Mouse (Mus musculus): Measurements from ENCODE around the gene Gm10031. TPM values are rescaled to one million over a fixed set of nuclear protein-coding genes. Genes with fewer than 3 reads are reported as not detected.
"Not testable (repeated sequence)": the region's sequence is repeated elsewhere in the genome, so short reads cannot be mapped to it uniquely, and the experiment has no call there.

The Gm10031 gene
- polyA plus RNA-seq (2012; rRNA removed): 33.7 and 36.5 TPM in 2 replicates

DNA sequence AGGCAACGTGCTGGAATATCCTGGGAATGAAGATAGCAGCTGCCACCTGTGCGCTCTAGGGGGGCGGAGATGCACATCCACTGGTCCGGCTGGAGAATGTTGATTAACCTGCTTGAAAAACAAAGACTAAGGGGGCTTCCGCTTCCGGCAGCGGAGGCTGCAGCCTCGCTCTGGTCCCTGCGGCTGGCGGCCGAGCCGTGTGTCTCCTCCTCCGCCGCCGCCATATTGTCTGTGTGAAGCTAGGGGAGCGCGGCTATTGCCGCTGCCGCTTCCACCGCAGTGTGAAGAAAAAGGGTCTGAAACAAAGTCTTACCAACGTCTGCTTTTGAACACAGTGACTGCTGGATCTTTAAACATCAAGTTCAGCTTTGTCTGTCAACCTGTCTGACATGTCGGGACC, at the start of gene Gm10031:
Gm10031 (plus strand) TSS at position 171 of the 400 bp plus-strand sequence.
- not testable (repeated sequence) for DNase-seq; H3K36me3 ChIP-seq (ENCODE audit: control insufficient read depth, insufficient read depth, low read length); H3K4me3 ChIP-seq (ENCODE audit: control insufficient read depth, insufficient read depth, low read length); H3K4me1 ChIP-seq (replicated peaks; ENCODE audit: control insufficient read depth, insufficient read depth, low read length); H3K27ac ChIP-seq (ENCODE audit: control insufficient read depth, insufficient read depth, low read length); H3K27me3 ChIP-seq (ENCODE audit: control insufficient read depth, insufficient read depth, low read length)
- 96% methylated on average over 22 of the region's 22 CpGs for WGBS

DNA sequence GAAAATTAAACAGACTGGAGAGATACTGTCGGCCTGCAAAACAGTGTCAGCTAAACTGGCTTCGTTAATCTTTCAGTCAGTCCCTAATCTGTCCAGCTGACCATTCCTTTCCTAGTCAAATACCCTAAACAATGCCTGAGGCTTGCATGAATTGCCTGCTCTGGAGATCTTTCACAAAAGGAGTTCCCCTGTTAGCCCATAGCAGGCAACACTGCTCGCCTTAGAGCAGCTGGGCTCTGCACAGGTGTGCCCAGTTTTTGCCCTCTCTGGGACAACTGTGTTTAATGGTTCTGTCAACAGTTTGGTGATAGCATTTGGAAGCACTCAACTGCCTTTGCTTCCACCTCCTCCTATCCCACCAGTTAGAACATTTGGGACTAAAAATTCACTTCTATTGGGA, 49.0 kb upstream of the Gm10031 start:
- H3K4me3 ChIP-seq (ENCODE audit: control insufficient read depth, insufficient read depth, low read length): no peak overlapping the region
- peaks cover 16% of the 10 kb centered on the region for H3K4me1 ChIP-seq (replicated peaks; ENCODE audit: control insufficient read depth, insufficient read depth, low read length)
- 0 out of 2 replicates have a peak overlapping the region, but pooled peaks have one; percentile 41 for H3K27ac ChIP-seq (ENCODE audit: control insufficient read depth, insufficient read depth, low read length)
- no peak for DNase-seq
- TF ChIP-seq CTCF (IDR thresholded peaks at IDR 0.05; ENCODE audit: borderline replicate concordance, control insufficient read depth, extremely low read depth, insufficient read depth, low read length, poor library complexity) (no peak), POLR2A (IDR thresholded peaks at IDR 0.05; ENCODE audit: control insufficient read depth, extremely low read depth, insufficient read depth, low read length, poor library complexity) (no peak)
- H3K36me3 ChIP-seq (ENCODE audit: control insufficient read depth, insufficient read depth, low read length): no peaks in the 10 kb centered on the region
- H3K27me3 ChIP-seq (ENCODE audit: control insufficient read depth, insufficient read depth, low read length): no peaks in the 10 kb centered on the region
- 79% methylated on average over 3 of the region's 3 CpGs for WGBS

DNA sequence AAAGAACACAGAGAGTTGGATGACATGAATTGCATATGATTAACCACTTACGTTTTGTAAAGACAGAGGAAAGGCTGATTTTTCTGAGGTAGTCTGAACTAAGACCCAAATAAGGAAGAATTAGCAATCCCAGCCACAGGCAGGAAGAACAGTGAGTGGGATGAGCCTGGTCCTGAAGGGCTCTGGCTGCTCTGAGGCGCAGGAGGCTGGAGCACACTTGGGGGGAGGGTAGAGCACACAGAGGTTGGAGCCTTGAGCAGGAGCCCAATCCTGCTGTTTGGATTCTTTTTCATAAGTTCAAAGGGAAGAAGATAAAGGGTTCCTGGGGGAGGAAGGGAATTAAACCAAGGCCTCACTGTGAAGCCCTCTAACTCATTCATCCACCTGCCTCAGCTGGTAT, 47.8 kb upstream of the Gm10031 start:
- peaks cover 14% of the 10 kb centered on the region for H3K4me1 ChIP-seq (replicated peaks; ENCODE audit: control insufficient read depth, insufficient read depth, low read length)
- no peak overlapping the region for H3K4me3 ChIP-seq (ENCODE audit: control insufficient read depth, insufficient read depth, low read length)
- DNase-seq: no peak
- H3K27me3 ChIP-seq (ENCODE audit: control insufficient read depth, insufficient read depth, low read length): no peaks in the 10 kb centered on the region
- no peak overlapping the region for H3K27ac ChIP-seq (ENCODE audit: control insufficient read depth, insufficient read depth, low read length)
- no peaks in the 10 kb centered on the region for H3K36me3 ChIP-seq (ENCODE audit: control insufficient read depth, insufficient read depth, low read length)
- WGBS: 97% methylated on average over 2 of the region's 2 CpGs
- TF ChIP-seq CTCF (IDR thresholded peaks at IDR 0.05; ENCODE audit: borderline replicate concordance, control insufficient read depth, extremely low read depth, insufficient read depth, low read length, poor library complexity) (no peak), POLR2A (IDR thresholded peaks at IDR 0.05; ENCODE audit: control insufficient read depth, extremely low read depth, insufficient read depth, low read length, poor library complexity) (no peak)

DNA sequence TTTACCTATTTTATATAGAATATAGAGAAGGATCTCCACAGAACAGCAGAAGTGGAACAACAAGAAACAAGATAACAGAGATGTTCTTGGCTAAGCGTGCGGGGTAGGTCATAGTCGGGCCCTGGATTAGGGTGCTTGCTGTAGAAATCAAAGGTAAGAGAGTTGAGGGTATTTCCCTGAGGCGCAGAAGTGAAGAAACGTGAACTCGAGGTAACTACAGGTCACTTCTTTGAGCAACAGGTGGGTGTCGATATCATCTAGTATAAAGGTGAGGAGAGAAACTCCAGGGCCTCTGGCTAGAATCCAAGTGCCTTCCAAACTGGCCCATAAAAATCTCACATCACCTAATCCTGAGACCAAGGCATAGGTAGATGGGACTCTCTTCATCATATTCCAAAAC, 47.3 kb upstream of the Gm10031 start:
- no peaks in the 10 kb centered on the region for H3K36me3 ChIP-seq (ENCODE audit: control insufficient read depth, insufficient read depth, low read length)
- 93% methylated on average over 7 of the region's 7 CpGs for WGBS

DNA sequence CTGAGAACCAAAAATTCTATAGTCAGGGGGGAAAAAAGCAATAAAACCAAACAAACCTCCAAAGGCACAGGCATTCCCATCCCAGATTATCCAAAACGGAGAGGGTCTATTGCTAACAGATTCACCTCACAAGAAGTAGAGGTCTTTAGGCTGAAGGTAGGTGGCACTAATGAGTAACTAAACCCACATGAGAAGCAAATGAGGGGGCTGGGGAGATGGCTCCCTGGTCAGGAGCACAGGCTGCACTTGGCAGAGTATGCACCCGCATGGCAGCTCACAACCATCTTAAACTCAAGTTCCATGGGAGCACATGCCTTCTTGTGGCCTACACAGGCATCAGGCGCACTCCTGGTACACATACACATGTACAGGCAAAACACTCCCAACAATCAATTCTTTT, 42.0 kb upstream of the Gm10031 start:
- TF ChIP-seq POLR2A (IDR thresholded peaks at IDR 0.05; ENCODE audit: control insufficient read depth, extremely low read depth, insufficient read depth, low read length, poor library complexity) (no peak), CTCF (IDR thresholded peaks at IDR 0.05; ENCODE audit: borderline replicate concordance, control insufficient read depth, extremely low read depth, insufficient read depth, low read length, poor library complexity) (no peak)
- Histone ChIP-seq H3K27ac (ENCODE audit: control insufficient read depth, insufficient read depth, low read length) (no peak overlapping the region), H3K4me1 (replicated peaks; ENCODE audit: control insufficient read depth, insufficient read depth, low read length) (peaks cover 7% of the 10 kb centered on the region), H3K27me3 (ENCODE audit: control insufficient read depth, insufficient read depth, low read length) (no peaks in the 10 kb centered on the region), H3K36me3 (ENCODE audit: control insufficient read depth, insufficient read depth, low read length) (no peaks in the 10 kb centered on the region), H3K4me3 (ENCODE audit: control insufficient read depth, insufficient read depth, low read length) (no peak overlapping the region)
- WGBS: 98% methylated on average over 3 of the region's 3 CpGs
- DNase-seq: no peak

More for the DNA sequence above, 47.3 kb upstream of the Gm10031 start:
- no peak overlapping the region for H3K4me3 ChIP-seq (ENCODE audit: control insufficient read depth, insufficient read depth, low read length)
- no peak for TF ChIP-seq POLR2A (IDR thresholded peaks at IDR 0.05; ENCODE audit: control insufficient read depth, extremely low read depth, insufficient read depth, low read length, poor library complexity)
- TF ChIP-seq CTCF (IDR thresholded peaks at IDR 0.05; ENCODE audit: borderline replicate concordance, control insufficient read depth, extremely low read depth, insufficient read depth, low read length, poor library complexity): no peak
- no peaks in the 10 kb centered on the region for H3K27me3 ChIP-seq (ENCODE audit: control insufficient read depth, insufficient read depth, low read length)
- peaks cover 13% of the 10 kb centered on the region for H3K4me1 ChIP-seq (replicated peaks; ENCODE audit: control insufficient read depth, insufficient read depth, low read length)
- no peak for DNase-seq
- H3K27ac ChIP-seq (ENCODE audit: control insufficient read depth, insufficient read depth, low read length): no peak overlapping the region

DNA sequence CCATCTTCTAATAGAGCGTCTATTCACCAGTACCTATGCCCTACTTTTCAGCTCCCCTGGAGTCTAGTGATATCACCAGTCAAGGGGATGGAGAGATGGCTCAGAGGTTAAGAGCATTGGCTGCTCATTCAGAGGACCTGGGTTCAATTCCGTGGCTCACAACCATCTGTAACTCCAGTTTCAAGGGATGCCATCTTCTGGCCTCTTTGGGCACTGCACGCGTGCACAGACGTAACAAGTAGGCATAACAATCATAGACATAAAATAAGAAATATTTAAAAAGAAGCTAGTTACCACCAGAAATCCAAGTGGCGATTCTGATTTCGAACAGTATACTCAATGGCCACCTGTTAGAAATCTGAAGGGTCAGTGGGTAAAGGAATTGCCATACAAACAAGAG, 36.3 kb upstream of the Gm10031 start:
- no peaks in the 10 kb centered on the region for H3K27me3 ChIP-seq (ENCODE audit: control insufficient read depth, insufficient read depth, low read length)
- no peak overlapping the region for H3K4me3 ChIP-seq (ENCODE audit: control insufficient read depth, insufficient read depth, low read length)
- no peak overlapping the region for H3K27ac ChIP-seq (ENCODE audit: control insufficient read depth, insufficient read depth, low read length)
- peaks cover 7% of the 10 kb centered on the region for H3K4me1 ChIP-seq (replicated peaks; ENCODE audit: control insufficient read depth, insufficient read depth, low read length)
- TF ChIP-seq CTCF (IDR thresholded peaks at IDR 0.05; ENCODE audit: borderline replicate concordance, control insufficient read depth, extremely low read depth, insufficient read depth, low read length, poor library complexity) (no peak), POLR2A (IDR thresholded peaks at IDR 0.05; ENCODE audit: control insufficient read depth, extremely low read depth, insufficient read depth, low read length, poor library complexity) (no peak)
- no peaks in the 10 kb centered on the region for H3K36me3 ChIP-seq (ENCODE audit: control insufficient read depth, insufficient read depth, low read length)
- DNase-seq: no peak
- WGBS: over 99% methylated on average over 7 of the region's 7 CpGs

DNA sequence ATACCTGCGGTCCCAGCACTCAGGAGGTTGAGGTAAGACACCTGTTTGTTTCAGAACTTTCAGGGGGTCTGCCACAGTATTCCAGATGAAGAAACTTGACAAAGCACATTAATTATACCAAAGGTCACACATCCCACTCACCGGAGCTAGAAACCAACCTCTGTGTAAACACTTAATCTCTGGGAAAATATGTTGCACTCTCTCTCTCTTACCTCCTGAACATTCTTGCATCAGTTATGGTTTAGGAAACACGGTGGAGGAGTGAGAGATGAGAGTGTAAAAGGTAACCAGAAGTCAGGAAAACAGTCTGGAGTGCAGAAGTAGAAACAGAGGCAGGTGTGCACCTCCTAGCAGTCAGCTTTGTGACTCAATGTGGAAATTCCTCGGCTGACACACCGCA, 35.8 kb upstream of the Gm10031 start:
- TF ChIP-seq POLR2A (IDR thresholded peaks at IDR 0.05; ENCODE audit: control insufficient read depth, extremely low read depth, insufficient read depth, low read length, poor library complexity) (no peak), CTCF (IDR thresholded peaks at IDR 0.05; ENCODE audit: borderline replicate concordance, control insufficient read depth, extremely low read depth, insufficient read depth, low read length, poor library complexity) (no peak)
- no peak for DNase-seq
- no peak overlapping the region for H3K27ac ChIP-seq (ENCODE audit: control insufficient read depth, insufficient read depth, low read length)
- no peaks in the 10 kb centered on the region for H3K27me3 ChIP-seq (ENCODE audit: control insufficient read depth, insufficient read depth, low read length)
- H3K4me1 ChIP-seq (replicated peaks; ENCODE audit: control insufficient read depth, insufficient read depth, low read length): peaks cover 7% of the 10 kb centered on the region
- 95% methylated on average over 5 of the region's 5 CpGs for WGBS
- no peak overlapping the region for H3K4me3 ChIP-seq (ENCODE audit: control insufficient read depth, insufficient read depth, low read length)
- H3K36me3 ChIP-seq (ENCODE audit: control insufficient read depth, insufficient read depth, low read length): no peaks in the 10 kb centered on the region

Measured in thymus, adult 2 months (tissue).